Mouse (Mus musculus) right cerebral cortex, postnatal 25 days (tissue): ENCODE data around the gene Fut4.
"Not testable (repeated sequence)": the region's sequence is repeated elsewhere in the genome, so short reads cannot be mapped to it uniquely, and the experiment has no call there.

Source experiments
- DNase-seq: peaks from one replicate; pipeline ENCODE4 v3.0.0; 2022

Fut4 gene

DNA sequence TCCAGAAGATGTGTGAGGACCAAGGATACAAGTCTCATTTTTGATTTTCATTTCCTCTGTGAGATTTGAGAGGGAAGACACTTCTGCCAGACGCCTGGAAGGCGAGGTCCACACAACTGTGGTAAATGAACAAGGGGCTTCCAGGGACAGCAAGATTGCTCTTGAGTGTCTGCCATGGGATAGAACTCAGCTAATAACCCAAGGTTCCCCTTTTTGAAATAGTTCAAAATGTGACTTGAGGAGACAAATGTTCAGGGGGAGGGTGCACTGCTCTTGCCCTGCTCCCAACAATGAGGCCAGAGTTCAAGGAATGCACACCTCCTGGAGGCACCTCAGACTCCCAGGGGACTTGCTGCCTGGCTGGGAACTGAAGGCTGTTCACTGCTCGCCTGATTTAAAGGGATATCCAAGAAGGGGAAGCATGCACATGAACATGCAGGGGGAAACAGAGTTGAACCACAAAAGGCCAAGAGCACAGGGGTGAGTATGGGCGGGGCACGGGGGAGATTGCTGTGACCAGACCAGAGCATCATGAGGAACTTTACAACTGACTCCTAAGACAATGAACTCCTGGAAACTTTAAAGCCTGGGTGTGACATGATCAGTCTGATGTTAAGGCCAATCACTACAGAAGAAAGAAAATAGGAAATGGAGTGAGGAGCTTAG is 27.3 kb downstream of the Fut4 start:
- no peak for DNase-seq

GRCm38 (mm10) chr9:14721610-14722009 is 30.6 kb downstream of the Fut4 start:
- DNase-seq: no peak

GRCm38 (mm10) chr9:14720384-14720783 is 31.8 kb downstream of the Fut4 start:
- no peak for DNase-seq

DNA sequence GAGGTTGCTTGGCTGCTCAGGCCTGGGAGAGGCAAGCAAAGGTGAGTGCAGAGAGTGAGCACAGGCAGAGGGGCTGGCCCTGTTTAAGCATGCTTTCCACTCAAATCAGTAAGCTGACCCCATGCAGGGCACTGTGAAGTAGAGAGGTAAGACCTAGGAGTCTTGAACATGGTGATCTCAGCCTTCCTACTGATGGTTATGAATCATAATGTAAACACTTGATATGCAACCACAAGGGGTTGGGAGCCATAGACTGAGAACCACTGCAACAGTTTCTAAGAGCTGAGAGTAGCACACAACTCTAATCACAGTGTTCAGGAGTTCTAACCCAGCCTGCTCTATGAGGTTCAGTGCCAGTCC is 33.9 kb downstream of the Fut4 start:
- DNase-seq: no peak

- no peak for DNase-seq
These were observed 34.4 kb downstream of the Fut4 start for GRCm38 (mm10) chr9:14717689-14718331.

DNA sequence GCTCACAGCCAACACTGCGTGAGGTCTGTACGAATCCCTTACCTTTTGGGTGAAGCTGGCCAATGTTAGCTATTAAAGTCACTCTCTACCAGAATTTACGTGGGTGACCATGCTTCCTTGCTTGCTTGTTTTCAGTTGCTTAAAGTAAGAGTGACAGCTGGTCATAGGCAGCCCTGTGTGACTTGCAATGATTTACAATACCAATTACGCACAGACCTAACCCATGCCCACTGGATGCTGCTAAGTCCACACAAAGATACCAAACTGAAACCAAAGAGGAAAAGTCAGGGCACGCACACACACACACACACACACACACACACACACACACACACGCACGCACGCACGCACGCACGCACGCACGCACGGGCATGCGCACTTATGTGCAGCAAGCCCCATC is 36.9 kb downstream of the Fut4 start:
- no peak for DNase-seq

GRCm38 (mm10) chr9:14710910-14711309 is 41.3 kb downstream of the Fut4 start:
- DNase-seq: no peak

DNA sequence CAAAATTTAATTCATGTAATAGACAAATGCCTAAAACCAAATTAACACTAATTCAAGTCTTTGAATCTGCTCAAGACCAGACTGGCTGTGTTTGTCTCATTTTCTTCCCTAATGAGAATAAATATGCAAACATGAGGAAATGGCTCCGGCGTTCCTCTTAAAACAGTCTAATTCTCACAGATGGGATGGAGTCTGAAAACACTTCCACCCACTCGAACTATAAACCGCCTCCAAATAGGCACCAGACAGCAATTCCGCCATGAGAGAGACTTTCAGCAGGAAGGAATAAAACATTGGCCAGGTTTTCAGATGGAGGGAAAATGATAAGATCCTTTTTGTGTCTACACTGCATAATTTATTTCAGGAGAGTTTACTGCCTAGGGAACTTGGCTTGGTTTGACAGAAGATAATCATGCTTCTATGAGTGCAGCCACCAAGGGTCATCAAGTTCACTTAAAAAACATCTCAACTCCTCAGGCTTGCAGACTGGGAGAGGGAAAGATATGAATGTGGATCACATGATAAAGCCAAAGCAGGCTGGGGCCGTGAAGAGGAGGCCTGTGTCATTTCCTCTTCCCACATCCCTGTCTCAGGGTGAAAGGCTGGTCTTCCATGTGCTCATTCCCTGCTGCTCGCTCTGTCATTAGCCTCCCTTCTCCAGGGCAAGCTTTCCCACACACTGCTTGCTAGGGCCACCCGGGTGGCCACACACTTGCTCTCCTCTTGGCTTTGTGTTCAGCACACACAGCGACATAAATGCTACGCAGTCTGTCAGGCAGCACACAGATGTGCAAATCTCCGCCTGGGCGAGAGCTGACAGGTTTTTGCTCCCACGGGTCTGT is 46.7 kb downstream of the Fut4 start:
- peak; percentile 8 for DNase-seq

DNA sequence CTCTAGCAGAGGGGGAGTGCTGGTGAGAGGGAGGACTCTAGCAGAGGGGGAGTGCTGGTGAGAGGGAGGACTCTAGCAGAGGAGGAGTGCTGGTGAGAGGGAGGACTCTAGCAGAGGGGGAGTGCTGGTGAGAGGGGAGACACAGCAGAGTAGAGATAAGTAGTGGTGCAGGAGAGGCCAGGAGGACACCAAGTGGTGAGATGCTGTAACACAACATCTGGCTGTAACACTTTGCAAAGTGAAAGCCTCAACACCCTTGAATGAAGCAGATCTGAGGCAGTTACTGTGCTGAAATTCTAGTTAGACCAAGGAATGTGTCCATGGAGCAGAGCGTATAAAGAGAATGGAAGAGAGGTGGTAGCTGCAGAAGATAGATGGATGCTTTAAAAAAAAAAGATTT is 51.4 kb downstream of the Fut4 start:
- DNase-seq: not testable (repeated sequence)

DNA sequence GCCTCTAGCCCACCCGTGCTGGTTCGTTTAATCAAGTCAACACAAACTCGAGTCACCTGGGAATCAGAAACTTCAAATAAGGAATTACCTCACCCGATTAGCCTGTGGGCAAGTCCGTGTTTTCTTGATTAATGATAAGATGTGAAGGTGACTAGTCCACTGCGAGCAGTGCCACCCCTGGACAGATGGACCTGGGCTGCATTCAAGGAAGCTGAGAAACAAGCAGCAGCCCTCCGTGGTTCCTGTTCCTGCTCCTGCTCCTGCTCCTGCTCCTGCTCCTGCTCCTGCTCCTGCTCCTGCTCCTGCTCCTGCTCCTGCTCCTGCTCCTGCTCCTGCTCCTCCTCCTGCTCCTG is 52.9 kb downstream of the Fut4 start:
- no peak for DNase-seq

GRCm38 (mm10) chr9:14698582-14699287 is 53.5 kb downstream of the Fut4 start:
- DNase-seq: peak; percentile 86
